Mouse (Mus musculus) heart, postnatal 25 days (tissue): ENCODE measurements around the gene Adcy6. TPM values are rescaled to one million over a fixed set of nuclear protein-coding genes. Genes with fewer than 3 reads are reported as not detected.

ENCODE experiments used
- DNase-seq: peaks from one replicate; pipeline ENCODE4 v3.0.0; 2022; ENCODE audit warnings: low spot score
- intact Hi-C: fragments of 180-260 bp; cut with DNase I; formaldehyde crosslinking; loops from one replicate; pipeline ENCODE4 v1.15.1; 2025
- total RNA-seq, 2 experiments: library from RNA; stranded (reverse); gene quantifications; 2 replicates each; pipeline ENCODE4 v1.2.3; 2021

The Adcy6 gene
- total RNA-seq, 2 experiments from 2014 or later = 188 to 238 TPM

GRCm38 (mm10) chr15:98629464-98629863, 19.6 kb upstream of the Adcy6 start:
- no peak for DNase-seq
- intact Hi-C loops = no loop called here

DNA sequence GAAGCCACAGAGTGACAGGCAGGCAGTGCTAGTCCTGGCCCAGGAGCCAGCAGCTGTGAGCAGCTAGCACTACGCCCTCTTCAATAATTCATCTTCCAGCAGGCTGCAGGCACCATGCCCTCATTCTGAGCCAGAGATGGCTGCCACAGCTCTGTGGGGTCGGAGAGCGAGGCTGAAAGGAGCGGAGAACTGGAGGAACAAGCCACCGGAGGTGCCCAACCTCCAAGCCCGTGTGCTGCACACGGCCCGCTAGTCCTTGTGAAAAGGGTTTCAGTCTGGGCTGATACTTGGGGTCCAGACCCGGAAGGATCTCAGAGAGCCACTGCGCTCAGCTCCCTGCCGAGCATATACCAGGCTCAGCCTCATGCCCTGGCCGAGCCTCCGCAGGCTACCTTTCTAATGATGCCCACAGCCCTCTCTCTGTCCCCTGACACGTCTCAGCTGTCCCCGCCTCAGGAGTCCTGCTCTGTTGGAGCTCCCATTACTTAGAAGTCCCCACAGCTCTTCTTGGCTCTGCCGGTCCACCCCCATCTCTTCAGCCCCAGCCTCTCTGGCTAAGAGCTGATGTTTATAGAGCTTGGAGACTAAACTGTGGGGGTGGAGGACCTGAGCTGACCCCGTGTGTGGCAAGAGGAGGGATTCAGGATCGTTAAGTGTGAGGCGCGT, 18.8 kb upstream of the Adcy6 start:
- DNase-seq = no peak
- intact Hi-C loops = no loop called here

- no peak for DNase-seq
- intact Hi-C loops = no loop called here
Measured at GRCm38 (mm10) chr15:98626487-98627212, 16.8 kb upstream of the Adcy6 start.

GRCm38 (mm10) chr15:98626078-98626477, 16.2 kb upstream of the Adcy6 start:
- no peak for DNase-seq
- intact Hi-C loops = no loop called here

GRCm38 (mm10) chr15:98623361-98623821, 13.5 kb upstream of the Adcy6 start:
- DNase-seq = no peak
- intact Hi-C loops = no loop called here

DNA sequence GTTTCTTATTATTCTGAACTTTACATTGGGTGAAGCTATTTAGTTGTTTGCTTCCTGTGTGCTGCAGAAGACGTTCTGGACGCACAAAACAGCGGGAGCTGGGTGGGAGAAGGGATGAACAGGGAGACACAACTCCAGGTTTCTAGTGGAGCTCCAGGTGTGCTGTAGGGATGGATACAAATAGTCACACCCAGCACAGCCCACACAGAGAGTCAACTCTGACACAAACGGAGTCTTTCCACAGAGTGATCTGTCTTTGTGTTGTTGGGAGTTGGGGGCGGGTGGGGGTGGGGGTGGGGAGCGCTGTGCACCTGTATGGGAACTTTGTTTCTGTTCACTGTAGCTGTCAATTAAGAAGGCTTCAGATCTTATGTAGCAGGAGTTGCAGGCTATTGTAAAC, 12.8 kb upstream of the Adcy6 start:
- intact Hi-C loops = no loop called here
- no peak for DNase-seq

DNA sequence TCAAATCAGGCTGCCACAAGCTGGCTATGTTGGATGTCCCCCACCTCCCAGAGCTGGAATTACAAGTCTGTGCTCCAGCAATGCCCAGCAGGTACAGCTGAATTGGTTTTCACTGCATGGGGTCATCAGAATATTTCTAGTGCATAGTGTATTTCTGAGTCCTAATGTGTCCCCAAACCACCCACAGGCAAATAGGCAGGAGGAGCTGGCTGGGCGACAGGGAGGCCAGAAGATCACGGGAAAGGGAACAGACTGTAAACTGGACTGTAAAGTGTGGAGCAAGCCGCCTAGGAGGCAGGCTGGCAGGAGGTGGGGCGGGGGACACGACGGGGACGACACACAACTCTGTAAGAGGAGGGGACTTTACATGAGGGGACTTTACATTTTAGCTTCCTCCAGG, 12.3 kb upstream of the Adcy6 start:
- intact Hi-C loops = no loop called here
- no peak for DNase-seq

- intact Hi-C loops = loop anchor here (1.0 kb wide), 1 partner anchor 37 kb away; no protein-coding TSS in a partner anchor
- no peak for DNase-seq
Measured at GRCm38 (mm10) chr15:98617176-98617537, 7.3 kb upstream of the Adcy6 start.

GRCm38 (mm10) chr15:98616362-98617175, 6.7 kb upstream of the Adcy6 start:
- no peak for DNase-seq
- intact Hi-C loops = loop anchor here (1.0 kb wide), 1 partner anchor 36 kb away; no protein-coding TSS in a partner anchor

- DNase-seq = no peak
- intact Hi-C loops = loop anchor here (2.0 kb wide), 1 partner anchor 105 kb away; no protein-coding TSS in a partner anchor
Measured at GRCm38 (mm10) chr15:98615751-98616150, 5.9 kb upstream of the Adcy6 start.

- intact Hi-C loops = loop anchor here (2.0 kb wide), 1 partner anchor 104 kb away; no protein-coding TSS in a partner anchor
- DNase-seq = no peak
Measured at GRCm38 (mm10) chr15:98614971-98615370, 5.1 kb upstream of the Adcy6 start.

- DNase-seq = no peak
Measured at GRCm38 (mm10) chr15:98614551-98614950, 4.7 kb upstream of the Adcy6 start.

GRCm38 (mm10) chr15:98612229-98612628, 2.4 kb upstream of the Adcy6 start:
- intact Hi-C loops = no loop called here
- DNase-seq = no peak

More at GRCm38 (mm10) chr15:98614551-98614950, 4.7 kb upstream of the Adcy6 start:
- intact Hi-C loops = loop anchor here (2.0 kb wide), 1 partner anchor 104 kb away; no protein-coding TSS in a partner anchor

DNA sequence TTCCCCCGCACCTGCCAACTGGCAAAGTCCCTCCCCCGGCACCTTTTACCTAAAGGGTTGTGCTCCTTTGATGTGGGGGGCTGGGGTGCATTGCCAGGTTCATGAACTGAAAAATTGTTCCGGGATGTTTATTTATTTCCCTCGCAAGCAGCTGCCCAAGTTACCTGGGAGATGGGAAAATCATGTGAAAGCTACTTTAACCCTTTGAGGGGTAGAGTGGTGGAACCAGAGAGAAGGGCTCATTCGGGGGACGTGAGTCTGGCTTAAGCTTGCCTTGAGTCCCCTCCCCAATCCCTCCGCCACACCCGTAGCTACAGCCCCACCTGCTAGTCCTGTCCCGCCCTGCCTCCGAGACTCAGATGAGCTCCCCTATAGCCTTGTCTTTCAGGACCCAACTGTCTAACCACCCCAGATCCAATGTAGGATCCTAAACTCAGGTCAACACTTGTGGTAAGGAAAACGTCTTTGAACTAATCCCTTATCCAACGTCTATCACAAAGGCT, 306 bp upstream of the Adcy6 start:
- DNase-seq = no peak
- intact Hi-C loops = no loop called here

- DNase-seq = no peak
- intact Hi-C loops = no loop called here
Measured at GRCm38 (mm10) chr15:98608784-98609250, 1.1 kb downstream of the Adcy6 start.

- intact Hi-C loops = no loop called here
- no peak for DNase-seq
Measured at GRCm38 (mm10) chr15:98608058-98608783, 1.7 kb downstream of the Adcy6 start.

GRCm38 (mm10) chr15:98607557-98607956, 2.3 kb downstream of the Adcy6 start:
- intact Hi-C loops = no loop called here

DNA sequence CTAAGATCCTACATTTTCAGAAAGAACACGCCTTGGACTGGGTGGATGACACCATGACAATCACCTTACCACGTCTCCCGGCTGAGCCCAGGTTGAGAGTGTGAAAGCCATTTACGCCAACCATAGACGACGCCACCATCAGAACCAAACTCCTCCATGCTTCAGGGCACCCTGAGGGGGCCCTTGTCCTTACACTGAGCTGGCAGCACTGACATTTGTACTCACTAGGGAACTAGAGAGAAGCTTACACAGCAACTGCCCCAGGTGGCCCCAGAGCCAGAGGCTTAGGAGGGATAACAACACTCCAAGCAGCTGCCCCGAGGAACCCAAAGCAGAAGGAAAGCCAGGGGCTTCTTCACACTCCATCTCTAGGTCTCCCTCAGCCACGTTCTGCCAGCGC, 3.1 kb downstream of the Adcy6 start:
- DNase-seq = no peak
- intact Hi-C loops = no loop called here

More at GRCm38 (mm10) chr15:98607557-98607956, 2.3 kb downstream of the Adcy6 start:
- DNase-seq = peak; percentile 77

DNA sequence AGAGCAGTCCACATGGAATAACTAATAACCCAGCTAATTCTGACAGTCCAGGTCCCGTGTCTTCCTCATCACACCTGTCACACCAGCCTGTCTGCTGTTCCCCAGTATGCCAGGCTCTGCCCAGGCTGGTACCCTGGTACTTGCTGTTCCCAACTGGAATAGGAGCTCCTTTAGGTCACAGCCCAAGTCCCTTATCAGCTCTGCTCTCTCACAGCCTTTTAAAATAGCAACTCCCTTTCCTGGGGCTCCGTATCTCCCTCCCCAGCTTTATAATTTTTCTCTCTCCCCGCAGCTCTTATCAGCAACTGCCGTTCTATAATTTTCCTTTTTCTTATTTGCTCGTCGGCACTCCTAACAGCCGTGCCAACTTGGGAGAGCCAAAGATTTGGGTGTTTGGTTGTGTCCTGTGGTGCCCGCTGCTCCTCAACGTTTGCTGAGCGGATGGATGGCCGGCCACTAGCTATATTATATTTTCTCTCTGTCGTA, 3.8 kb downstream of the Adcy6 start:
- intact Hi-C loops = no loop called here
- no peak for DNase-seq
